10 mouse cellular contexts compared by ENCODE assay signal in genomic region chr4:133406313-133407056, GRCm38 (mm10). TPM values are rescaled to one million over a fixed set of nuclear protein-coding genes. Genes with fewer than 3 reads are reported as not detected.
A peak's percentile ranks its signal among the peaks of the same experiment; 100 is the strongest.
DNase-seq lines count a peak whose midpoint lies in the region; ATAC-seq and TF ChIP-seq lines count a peak whose summit lies in the region.
"Had no signal": no experiment of that assay in that cellular context is flagged by ENCODE, and none has a peak within 500 bp of the region (broad histone marks: within the 10 kb centered on the region; RNA-seq: fewer than 3 reads in every experiment).

No protein-coding gene starts in this region.

- no peak for DNase-seq in heart, postnatal 36 days
- no peak for DNase-seq in neural tube, embryonic 10.5 days (ENCODE audit: extremely low spot score, low spot score)
- no peak for DNase-seq in heart, postnatal 0 days (ENCODE audit: low spot score)
- DNase-seq in MN1 (ENCODE audit: low spot score), result no peak
- no peak for DNase-seq in ovary, postnatal 14 days (ENCODE audit: low spot score)
- DNase-seq: cerebellum, adult 18-20 months had no signal

- no peak overlapping the region for H3K4me3 ChIP-seq in heart, embryonic 14.5 days (ENCODE audit: control insufficient read depth in 1 of 2, insufficient read depth in 1 of 2, low read depth in 1 of 2, low read length in 2 of 2)
- H3K4me3 ChIP-seq in neural tube, embryonic 13.5 days, result no peak overlapping the region
- no peak overlapping the region for H3K4me3 ChIP-seq in heart, postnatal 0 days (ENCODE audit: low read depth, low read length)
- H3K4me3 ChIP-seq in stomach, embryonic 15.5 days (replicated peaks), result no peak overlapping the region
- H3K4me3 ChIP-seq: liver, embryonic 12.5 days had no signal

- 0 out of 2 replicates have a peak, but pooled peaks have one; percentile 16 for ATAC-seq in heart, embryonic 14.5 days (ENCODE audit: insufficient number of reproducible peaks, insufficient read depth, low FRiP score, low read depth)
- no peak for ATAC-seq in neural tube, embryonic 13.5 days (ENCODE audit: low read depth)
- ATAC-seq in heart, postnatal 0 days (ENCODE audit: insufficient read depth, low read depth), result no peak; the same call in 1 of the 2 replicates
- no peak; the same call in 1 of the 2 replicates for ATAC-seq in stomach, embryonic 15.5 days (ENCODE audit: insufficient read depth, low FRiP score, low read depth)
- ATAC-seq: liver, embryonic 12.5 days had no signal

- H3K36me3 ChIP-seq in heart, embryonic 14.5 days (ENCODE audit: control insufficient read depth, insufficient read depth, low read length), result 0 out of 2 replicates have a peak, but pooled peaks cover 3% of the 10 kb centered on the region
- H3K36me3 ChIP-seq in neural tube, embryonic 13.5 days, result no peaks in the 10 kb centered on the region
- H3K36me3 ChIP-seq in heart, postnatal 0 days (replicated peaks; ENCODE audit: control insufficient read depth, insufficient read depth, low read length), result no peaks in the 10 kb centered on the region
- H3K36me3 ChIP-seq in stomach, embryonic 15.5 days, result no peaks in the 10 kb centered on the region

- no peak overlapping the region for H3K4me2 ChIP-seq in heart, embryonic 14.5 days (ENCODE audit: low read length)
- H3K4me2 ChIP-seq in neural tube, embryonic 13.5 days, result no peak overlapping the region
- no peak overlapping the region for H3K4me2 ChIP-seq in heart, postnatal 0 days (ENCODE audit: low read depth, low read length)
- H3K4me2 ChIP-seq in stomach, embryonic 15.5 days, result no peak overlapping the region
- H3K4me2 ChIP-seq: liver, embryonic 12.5 days had no signal

- no peak for TF ChIP-seq CTCF in heart, postnatal 0 days (IDR thresholded peaks at IDR 0.05; ENCODE audit: low read depth)

- WGBS in heart, embryonic 14.5 days, result 32% methylated on average over 8 of the region's 8 CpGs
- WGBS in neural tube, embryonic 13.5 days, result 63% methylated on average over 8 of the region's 8 CpGs
- WGBS in heart, postnatal 0 days, result 45% methylated on average over 8 of the region's 8 CpGs
- WGBS in stomach, embryonic 15.5 days, result 57% methylated on average over 8 of the region's 8 CpGs

- intact Hi-C loops in heart, postnatal 36 days (cut with DNase I), result no loop called here

- no peak for TF ChIP-seq EP300 in heart, postnatal 0 days (IDR thresholded peaks at IDR 0.05; ENCODE audit: low read depth)

- no peaks in the 10 kb centered on the region for H3K9me3 ChIP-seq in heart, embryonic 14.5 days (ENCODE audit: control insufficient read depth, low read length)
- no peaks in the 10 kb centered on the region for H3K9me3 ChIP-seq in neural tube, embryonic 13.5 days
- no peaks in the 10 kb centered on the region for H3K9me3 ChIP-seq in heart, postnatal 0 days (replicated peaks; ENCODE audit: control insufficient read depth, low read length)
- no peaks in the 10 kb centered on the region for H3K9me3 ChIP-seq in stomach, embryonic 15.5 days
- H3K9me3 ChIP-seq: liver, embryonic 12.5 days had no signal

- no peaks in the 10 kb centered on the region for H3K27me3 ChIP-seq in heart, embryonic 14.5 days (ENCODE audit: control insufficient read depth, insufficient read depth, low read length)
- no peaks in the 10 kb centered on the region for H3K27me3 ChIP-seq in neural tube, embryonic 13.5 days
- no peaks in the 10 kb centered on the region for H3K27me3 ChIP-seq in heart, postnatal 0 days (ENCODE audit: control insufficient read depth, insufficient read depth, low read length)
- no peaks in the 10 kb centered on the region for H3K27me3 ChIP-seq in stomach, embryonic 15.5 days (replicated peaks)
- H3K27me3 ChIP-seq: liver, embryonic 12.5 days had no signal

- peak overlapping the region; percentile 68 to 78 for H3K27ac ChIP-seq in heart, embryonic 14.5 days (replicated peaks in 1 of 2; ENCODE audit: control insufficient read depth in 1 of 2, insufficient read depth in 1 of 2, low read depth in 2 of 2, low read length in 2 of 2)
- peak overlapping the region; percentile 75 for H3K27ac ChIP-seq in neural tube, embryonic 13.5 days (replicated peaks)
- H3K27ac ChIP-seq in heart, postnatal 0 days (ENCODE audit: low read depth), result peak overlapping the region; percentile 52; the same call in 1 of the 2 replicates
- peak overlapping the region; percentile 70; the same call in 1 of the 2 replicates for H3K27ac ChIP-seq in stomach, embryonic 15.5 days
- H3K27ac ChIP-seq: liver, embryonic 12.5 days had no signal

- H3K9ac ChIP-seq in heart, embryonic 14.5 days (ENCODE audit: low read length), result no peak overlapping the region
- no peak overlapping the region for H3K9ac ChIP-seq in neural tube, embryonic 13.5 days
- H3K9ac ChIP-seq in heart, postnatal 0 days (replicated peaks; ENCODE audit: low read depth, low read length), result no peak overlapping the region
- no peak overlapping the region for H3K9ac ChIP-seq in stomach, embryonic 15.5 days
- H3K9ac ChIP-seq: liver, embryonic 12.5 days had no signal

- peaks cover 29 to 39% of the 10 kb centered on the region in 2 experiments for H3K4me1 ChIP-seq in heart, embryonic 14.5 days (ENCODE audit: control insufficient read depth in 2 of 2, insufficient read depth in 2 of 2, low read length in 2 of 2)
- H3K4me1 ChIP-seq in neural tube, embryonic 13.5 days (replicated peaks), result peaks cover 27% of the 10 kb centered on the region
- H3K4me1 ChIP-seq in heart, postnatal 0 days (ENCODE audit: control insufficient read depth, insufficient read depth), result peaks cover 25% of the 10 kb centered on the region
- H3K4me1 ChIP-seq in stomach, embryonic 15.5 days, result peaks cover 28% of the 10 kb centered on the region

RNA-seq across cellular contexts. Expression of gene Slc9a1, which starts 37.0 kb away (rescaled TPM):
- polyA plus RNA-seq in heart, embryonic 14.5 days (2014; fragmentation: Nextera tagmentation; extraction: Ambion mirVana), result 5.6 and 6.5 TPM in 2 replicates
- total RNA-seq in heart, postnatal 36 days (2021), result 10 to 100 TPM; 17.6 to 18.8 TPM
- polyA plus RNA-seq in neural tube, embryonic 13.5 days (2015; fragmentation: Nextera tagmentation; extraction: Ambion mirVana), result 7.0 and 7.1 TPM in 2 replicates
- total RNA-seq in heart, postnatal 0 days (2014; rRNA removed; ENCODE audit: low replicate concordance), result 15.8 and 30.8 TPM in 2 replicates
- polyA plus RNA-seq in heart, postnatal 0 days (2015; fragmentation: Nextera tagmentation; extraction: Ambion mirVana), result 4.0 and 4.4 TPM in 2 replicates
- polyA plus RNA-seq in stomach, embryonic 15.5 days (2015; fragmentation: Nextera tagmentation; extraction: Ambion mirVana), result 8.8 and 9.3 TPM in 2 replicates

RNA-seq across cellular contexts. Expression of gene Wdtc1, which starts 53.2 kb away (rescaled TPM):
- 16.9 and 17.3 TPM in 2 replicates for polyA plus RNA-seq in heart, embryonic 14.5 days (2014; fragmentation: Nextera tagmentation; extraction: Ambion mirVana)
- 10 to 100 TPM; 82.0 to 88.2 TPM for total RNA-seq in heart, postnatal 36 days (2021)
- polyA plus RNA-seq in neural tube, embryonic 13.5 days (2015; fragmentation: Nextera tagmentation; extraction: Ambion mirVana), result 21.9 and 24.3 TPM in 2 replicates
- 30.2 and 39.9 TPM in 2 replicates for total RNA-seq in heart, postnatal 0 days (2014; rRNA removed; ENCODE audit: low replicate concordance)
- polyA plus RNA-seq in heart, postnatal 0 days (2015; fragmentation: Nextera tagmentation; extraction: Ambion mirVana), result 9.3 and 9.6 TPM in 2 replicates
- 18.6 and 24.2 TPM in 2 replicates for polyA plus RNA-seq in stomach, embryonic 15.5 days (2015; fragmentation: Nextera tagmentation; extraction: Ambion mirVana)
